Mouse (Mus musculus): ENCODE measurements around the gene Abcg1. TPM values are rescaled to one million over a fixed set of nuclear protein-coding genes. Genes with fewer than 3 reads are reported as not detected.

The Abcg1 gene
- polyA plus RNA-seq (2014; fragmentation: Illumina TruSeq; extraction: RNeasy Lipid Tissue Mini Kit (QIAGEN cat#74804); ENCODE audit: low read depth, low replicate concordance): 2.3 TPM

DNA sequence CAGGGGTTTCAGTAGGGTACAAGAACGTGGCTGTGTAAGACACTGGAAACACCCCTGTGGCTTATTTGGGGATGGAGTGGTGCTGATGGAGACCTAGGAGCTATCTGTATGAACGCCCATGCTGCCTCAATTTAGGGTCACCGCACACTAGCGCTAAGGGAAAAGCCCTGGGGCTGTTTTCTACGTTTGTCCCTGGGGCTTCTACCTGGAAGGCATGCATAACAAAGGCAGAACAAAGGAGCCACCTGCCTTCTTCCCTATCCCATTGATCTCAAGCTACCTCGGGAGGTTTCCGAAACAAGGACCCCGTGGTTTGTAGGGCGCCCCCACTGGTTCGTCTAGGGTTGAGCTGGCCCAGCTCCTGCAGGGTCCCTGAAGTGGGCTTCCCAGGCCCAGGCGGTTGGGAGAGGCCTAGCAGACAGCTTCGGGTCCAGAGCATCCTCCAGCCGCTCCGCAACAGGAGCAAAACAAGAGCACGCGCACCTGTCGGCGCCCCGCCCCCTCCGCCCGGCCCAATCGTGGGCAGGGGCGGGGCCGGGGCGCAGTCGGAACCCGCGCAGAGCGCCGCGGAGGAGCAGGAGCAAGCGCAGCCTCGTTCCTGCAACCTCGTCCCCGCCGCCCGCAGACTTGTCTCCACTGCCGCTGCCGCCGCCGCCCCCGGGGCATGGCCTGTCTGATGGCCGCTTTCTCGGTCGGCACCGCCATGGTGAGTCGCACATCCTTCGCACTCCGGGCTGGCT, at the start of gene Abcg1:
TSS of gene Abcg1 (plus strand) at position 525 of the 740 bp plus-strand sequence.

DNA sequence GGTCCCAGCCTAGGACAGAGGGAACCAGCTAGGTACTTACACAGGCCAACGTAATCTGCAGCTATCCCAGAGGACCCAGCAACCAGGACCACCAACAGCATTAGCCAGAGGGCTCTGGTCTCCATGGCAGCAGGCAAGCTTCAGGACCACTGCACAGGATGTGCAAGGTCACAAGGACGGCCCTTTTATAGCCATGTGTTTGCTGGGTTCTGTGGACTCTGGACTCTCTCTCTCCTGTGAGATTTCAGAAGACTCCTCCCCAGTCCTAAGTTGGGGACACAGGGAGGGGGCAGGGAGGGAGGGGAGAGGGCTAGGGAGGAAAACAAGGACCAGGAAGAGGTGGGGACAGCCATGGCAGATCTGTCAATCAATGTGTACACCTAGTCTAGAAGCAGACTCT, 72.0 kb downstream of the Abcg1 start, which contains the start of gene Tff3:
TSS of gene Tff3 (minus strand) at position 195 of the 400 bp plus-strand sequence.

DNA sequence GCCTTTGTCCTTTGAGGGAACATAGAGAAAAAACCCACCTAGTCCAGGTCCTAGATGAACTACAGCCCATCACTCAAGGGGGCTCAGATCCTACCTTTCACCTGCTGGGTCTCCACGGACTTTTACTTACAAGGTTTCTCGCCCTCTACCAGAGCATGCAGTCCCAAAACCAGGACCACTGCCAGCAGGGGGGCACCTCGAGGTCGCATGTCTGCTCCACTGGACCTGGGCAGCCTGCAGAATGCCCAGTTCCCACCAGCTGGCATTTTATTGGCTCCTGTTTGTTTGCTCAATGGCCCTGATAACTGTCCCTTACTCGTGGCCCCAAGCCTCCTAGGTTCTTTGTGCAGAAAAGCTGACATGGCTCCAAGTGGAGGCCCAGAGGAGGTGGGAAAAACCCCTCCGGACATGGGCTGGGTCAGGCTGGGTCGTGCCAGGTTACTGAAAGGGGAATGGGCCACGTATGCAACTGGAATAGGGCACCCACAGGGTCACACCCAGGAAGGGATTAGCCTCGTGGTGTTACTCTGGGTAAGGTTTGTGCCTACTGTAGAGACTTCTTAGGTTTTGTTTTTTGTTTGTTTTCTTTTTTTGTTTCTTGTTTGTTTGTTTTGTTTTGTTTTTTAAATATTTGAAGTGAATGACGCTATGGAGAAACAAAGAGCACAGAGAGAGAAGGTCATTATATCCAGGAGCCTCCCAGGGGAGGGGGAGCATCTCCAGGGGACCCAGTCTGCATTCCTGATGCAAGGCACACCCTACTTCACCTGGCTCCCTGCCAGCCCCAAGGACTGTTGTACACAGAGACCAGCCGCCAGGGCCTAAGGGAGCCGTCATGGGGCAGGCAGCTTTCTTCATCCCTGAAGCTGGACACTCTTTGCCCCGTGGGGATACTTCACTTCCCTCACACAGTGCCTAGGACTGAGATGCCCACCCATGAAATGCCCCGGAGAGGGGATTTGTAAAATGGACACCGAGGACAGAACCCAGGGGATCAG, 86.9 kb downstream of the Abcg1 start, which contains the start of gene Tff2:
TSS of gene Tff2 (minus strand) at position 243 of the 998 bp plus-strand sequence.

DNA sequence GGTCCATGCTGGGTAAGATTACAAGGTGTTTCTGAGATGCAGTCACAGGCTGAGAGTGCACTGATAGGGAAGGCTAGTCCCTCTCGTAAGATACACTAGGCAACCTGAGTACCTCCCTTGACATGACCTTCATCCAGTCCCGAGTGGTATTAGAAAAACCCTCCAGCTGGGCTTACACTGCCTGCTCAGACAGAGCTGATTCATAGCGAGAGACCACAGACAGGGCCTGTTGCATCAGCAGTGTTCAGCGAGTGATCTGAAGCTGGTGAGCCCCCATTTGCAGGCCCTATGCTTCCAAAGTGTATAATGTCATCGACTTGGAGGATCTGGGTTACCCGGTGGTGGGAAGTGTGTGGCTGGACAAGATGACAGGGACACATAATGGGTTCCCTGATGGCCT, 107.7 kb downstream of the Abcg1 start, which contains the start of gene Tff1:
TSS of gene Tff1 (minus strand) at position 151 of the 400 bp plus-strand sequence.

Other genes with a start within 250 kb of the Abcg1 start
- 0.09 TPM for gene Glp1r, start 155.9 kb upstream of the Abcg1 start, polyA plus RNA-seq (2014; fragmentation: Illumina TruSeq; extraction: RNeasy Lipid Tissue Mini Kit (QIAGEN cat#74804); ENCODE audit: low read depth, low replicate concordance)
- not detected for gene Umodl1, start 103.0 kb upstream of the Abcg1 start, polyA plus RNA-seq (2014; fragmentation: Illumina TruSeq; extraction: RNeasy Lipid Tissue Mini Kit (QIAGEN cat#74804); ENCODE audit: low read depth, low replicate concordance)
- gene Tff3, start 72.0 kb downstream of the Abcg1 start, polyA plus RNA-seq (2014; fragmentation: Illumina TruSeq; extraction: RNeasy Lipid Tissue Mini Kit (QIAGEN cat#74804); ENCODE audit: low read depth, low replicate concordance): 15.1 TPM
- gene Tff2, start 86.6 kb downstream of the Abcg1 start, polyA plus RNA-seq (2014; fragmentation: Illumina TruSeq; extraction: RNeasy Lipid Tissue Mini Kit (QIAGEN cat#74804); ENCODE audit: low read depth, low replicate concordance): not detected
- not detected for gene Tff1, start 107.6 kb downstream of the Abcg1 start, polyA plus RNA-seq (2014; fragmentation: Illumina TruSeq; extraction: RNeasy Lipid Tissue Mini Kit (QIAGEN cat#74804); ENCODE audit: low read depth, low replicate concordance)
- not detected for gene Tmprss3, start 141.3 kb downstream of the Abcg1 start, polyA plus RNA-seq (2014; fragmentation: Illumina TruSeq; extraction: RNeasy Lipid Tissue Mini Kit (QIAGEN cat#74804); ENCODE audit: low read depth, low replicate concordance)
- not detected for gene Ubash3a, start 150.2 kb downstream of the Abcg1 start, polyA plus RNA-seq (2014; fragmentation: Illumina TruSeq; extraction: RNeasy Lipid Tissue Mini Kit (QIAGEN cat#74804); ENCODE audit: low read depth, low replicate concordance)
- gene Rsph1, start 219.7 kb downstream of the Abcg1 start, polyA plus RNA-seq (2014; fragmentation: Illumina TruSeq; extraction: RNeasy Lipid Tissue Mini Kit (QIAGEN cat#74804); ENCODE audit: low read depth, low replicate concordance): 1.3 TPM
- 13.0 TPM for gene Slc37a1, start 229.1 kb downstream of the Abcg1 start, polyA plus RNA-seq (2014; fragmentation: Illumina TruSeq; extraction: RNeasy Lipid Tissue Mini Kit (QIAGEN cat#74804); ENCODE audit: low read depth, low replicate concordance)

Measured in sigmoid colon, adult 10 weeks (tissue).